Mouse (Mus musculus): ENCODE results near the gene Rps6ka2. TPM values are rescaled to one million over a fixed set of nuclear protein-coding genes. Genes with fewer than 3 reads are reported as not detected.
"Not testable (repeated sequence)": the region's sequence is repeated elsewhere in the genome, so short reads cannot be mapped to it uniquely, and the experiment has no call there.

Gene Rps6ka2
- polyA plus RNA-seq, 1 experiment from 2014 or later: 21.9 TPM

- peak; percentile 95 for ATAC-seq (replicated peaks)
Measured at GRCm38 (mm10) chr17:7306278-7307196, 136.6 kb downstream of the Rps6ka2 start.

DNA sequence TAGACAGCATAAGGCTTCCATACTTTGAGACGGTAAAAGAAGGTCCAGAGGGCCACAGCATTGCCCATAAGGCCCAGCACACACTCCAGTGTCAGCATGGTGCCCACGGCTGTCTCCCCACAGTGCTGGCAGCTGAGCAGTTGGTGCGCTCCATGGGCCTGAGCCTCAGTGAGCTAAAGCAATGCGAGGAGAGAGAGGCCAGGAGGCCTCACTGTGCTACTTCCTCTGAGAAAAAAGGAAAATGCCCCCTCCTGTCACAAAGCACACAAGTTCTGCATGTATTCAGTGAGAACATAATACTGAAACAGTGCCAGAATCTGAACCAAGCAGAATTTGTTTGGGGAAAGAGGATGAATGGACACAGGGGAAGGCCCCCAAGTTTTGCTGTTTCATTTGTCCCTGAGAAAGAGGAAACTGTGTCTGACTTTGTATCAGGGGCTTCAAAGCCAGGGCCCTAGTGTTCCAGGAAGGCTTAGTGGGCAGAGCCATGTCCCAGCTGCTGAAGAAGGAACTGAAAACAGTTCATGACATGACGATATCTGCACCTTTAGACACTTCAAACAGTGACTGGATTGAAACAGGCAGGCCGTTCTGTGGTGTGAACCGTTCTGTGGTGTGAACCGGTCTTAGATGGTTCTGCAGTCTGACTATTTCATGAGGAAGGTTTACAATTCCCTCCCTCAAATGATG is 145.9 kb downstream of the Rps6ka2 start:
- not testable (repeated sequence) for H3K36me3 ChIP-seq (replicated peaks); H3K4me2 ChIP-seq; H3K9ac ChIP-seq; H3K9me3 ChIP-seq; H3K4me1 ChIP-seq; H3K27me3 ChIP-seq (replicated peaks); ATAC-seq (replicated peaks); H3K27ac ChIP-seq; H3K4me3 ChIP-seq
- WGBS: 79% methylated on average over 7 of the region's 8 CpGs

More at GRCm38 (mm10) chr17:7306278-7307196, 136.6 kb downstream of the Rps6ka2 start:
- WGBS: 65% methylated on average over 8 of the region's 8 CpGs
- not testable (repeated sequence) for H3K4me1 ChIP-seq; H3K4me3 ChIP-seq; H3K27me3 ChIP-seq (replicated peaks); H3K4me2 ChIP-seq; H3K36me3 ChIP-seq (replicated peaks); H3K9me3 ChIP-seq; H3K27ac ChIP-seq; H3K9ac ChIP-seq

DNA sequence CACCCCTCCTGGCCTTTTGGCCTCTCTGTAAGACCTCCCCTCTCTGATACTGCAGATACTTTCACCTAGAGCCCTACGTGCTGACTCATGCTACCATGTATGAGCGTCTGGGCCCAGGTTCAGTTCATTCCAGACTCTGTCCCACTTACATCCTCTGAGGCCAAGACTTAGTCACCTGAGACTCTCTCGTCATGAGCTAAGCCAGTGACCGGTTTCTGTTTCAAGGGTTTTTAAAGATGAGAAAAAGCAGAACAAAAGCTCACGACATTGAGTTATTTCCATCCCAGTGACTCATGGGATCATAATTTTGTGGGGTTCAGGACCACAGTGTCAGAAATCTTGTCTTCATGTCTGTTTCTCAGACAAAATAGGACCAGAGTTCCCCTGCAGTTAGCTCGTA is 149.9 kb downstream of the Rps6ka2 start:
- H3K27me3 ChIP-seq (replicated peaks); H3K36me3 ChIP-seq (replicated peaks); ATAC-seq (replicated peaks); H3K9ac ChIP-seq; H3K4me2 ChIP-seq; H3K4me3 ChIP-seq; H3K9me3 ChIP-seq; H3K27ac ChIP-seq; H3K4me1 ChIP-seq: not testable (repeated sequence)
- 93% methylated on average over 6 of the region's 6 CpGs for WGBS

DNA sequence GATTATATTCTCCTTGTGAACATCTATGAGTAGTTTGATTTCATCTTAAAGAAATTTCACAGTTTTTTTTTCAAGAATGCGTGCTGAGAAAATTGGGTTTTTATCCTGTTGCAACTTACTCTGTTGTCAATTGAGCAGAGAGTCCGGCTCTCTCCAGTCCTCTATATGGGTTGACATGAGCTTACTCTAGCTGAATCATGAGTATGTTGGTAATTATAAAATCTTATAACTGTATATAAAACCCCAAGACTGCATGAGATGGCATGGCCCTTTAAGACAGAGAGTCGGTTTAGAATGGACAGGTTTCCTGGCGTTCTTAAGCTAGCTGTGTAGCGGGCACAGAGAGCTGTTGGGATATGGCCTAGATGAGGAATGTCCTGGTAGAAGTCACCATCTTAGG is 154.4 kb downstream of the Rps6ka2 start, which contains the start of gene Tcp10a:
Gene Tcp10a (plus strand): TSS at position 301 of the 400 bp plus-strand sequence.
- not testable (repeated sequence) for H3K36me3 ChIP-seq (replicated peaks); H3K27me3 ChIP-seq (replicated peaks); H3K4me3 ChIP-seq; H3K4me1 ChIP-seq; H3K4me2 ChIP-seq; H3K9me3 ChIP-seq; H3K27ac ChIP-seq; H3K9ac ChIP-seq; ATAC-seq (replicated peaks)
- 94% methylated on average over 5 of the region's 5 CpGs for WGBS

DNA sequence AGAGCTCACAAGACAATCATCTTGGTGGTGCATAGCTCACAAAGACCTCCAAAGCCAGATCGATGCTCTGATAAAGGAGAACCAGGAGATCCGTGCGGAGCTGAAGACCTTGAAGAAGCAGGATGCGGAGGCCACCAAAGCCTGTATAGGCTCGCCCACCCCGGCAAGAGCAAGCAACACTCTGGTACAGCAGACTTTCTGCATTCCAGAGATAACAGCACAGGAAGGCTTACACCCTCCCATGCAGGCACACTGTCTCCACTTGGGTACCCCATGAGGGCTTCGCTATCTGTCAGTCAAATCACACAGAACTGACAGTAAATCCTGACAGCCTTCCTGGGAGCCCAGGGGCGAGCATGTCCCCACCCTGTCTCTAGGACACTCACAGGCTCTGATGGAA is 156.5 kb downstream of the Rps6ka2 start:
- H3K4me3 ChIP-seq; H3K36me3 ChIP-seq (replicated peaks): not testable (repeated sequence)
- 86% methylated on average over 7 of the region's 8 CpGs for WGBS

GRCm38 (mm10) chr17:7332745-7333144 is 162.8 kb downstream of the Rps6ka2 start:
- not testable (repeated sequence) for H3K4me3 ChIP-seq; ATAC-seq (replicated peaks)

More for the DNA sequence above, 156.5 kb downstream of the Rps6ka2 start:
- H3K9me3 ChIP-seq; H3K4me2 ChIP-seq; ATAC-seq (replicated peaks); H3K4me1 ChIP-seq; H3K27ac ChIP-seq; H3K9ac ChIP-seq; H3K27me3 ChIP-seq (replicated peaks): not testable (repeated sequence)

GRCm38 (mm10) chr17:7337381-7337780 is 167.5 kb downstream of the Rps6ka2 start:
- H3K36me3 ChIP-seq (replicated peaks); H3K9me3 ChIP-seq; H3K4me2 ChIP-seq; H3K27me3 ChIP-seq (replicated peaks); ATAC-seq (replicated peaks); H3K9ac ChIP-seq; H3K27ac ChIP-seq; H3K4me3 ChIP-seq; H3K4me1 ChIP-seq: not testable (repeated sequence)
- 70% methylated on average over 7 of the region's 9 CpGs for WGBS

More at GRCm38 (mm10) chr17:7332745-7333144, 162.8 kb downstream of the Rps6ka2 start:
- H3K4me1 ChIP-seq; H3K4me2 ChIP-seq; H3K9me3 ChIP-seq; H3K9ac ChIP-seq; H3K27ac ChIP-seq; H3K27me3 ChIP-seq (replicated peaks); H3K36me3 ChIP-seq (replicated peaks): not testable (repeated sequence)
- 83% methylated on average over 3 of the region's 5 CpGs for WGBS

DNA sequence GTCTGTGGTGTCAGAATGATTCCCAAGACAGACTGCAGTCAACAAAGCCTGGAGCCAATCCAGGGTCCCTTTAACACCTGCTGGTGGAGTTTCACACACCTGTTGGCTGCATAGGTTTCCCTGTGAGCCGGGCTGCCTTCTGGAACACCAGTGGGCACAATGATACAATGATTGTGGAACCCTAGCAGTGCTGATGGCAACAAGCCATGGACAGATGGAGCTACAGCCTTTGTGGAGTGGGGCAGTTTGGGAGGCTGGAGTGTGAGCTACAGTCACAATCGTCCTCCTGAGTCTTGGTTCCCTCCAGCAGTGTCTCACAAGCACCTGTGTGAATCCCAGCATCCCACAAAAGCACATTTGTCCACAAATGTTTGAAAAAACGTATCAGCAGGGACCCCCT is 178.8 kb downstream of the Rps6ka2 start:
- H3K27ac ChIP-seq; H3K9ac ChIP-seq; H3K4me3 ChIP-seq; H3K9me3 ChIP-seq; H3K4me2 ChIP-seq; ATAC-seq (replicated peaks); H3K36me3 ChIP-seq (replicated peaks); H3K4me1 ChIP-seq; H3K27me3 ChIP-seq (replicated peaks): not testable (repeated sequence)
- WGBS: 64% methylated on average over 2 of the region's 3 CpGs

- 77% methylated on average over 1 of the region's 1 CpGs for WGBS
- ATAC-seq (replicated peaks); H3K4me3 ChIP-seq; H3K27ac ChIP-seq; H3K9ac ChIP-seq; H3K27me3 ChIP-seq (replicated peaks); H3K4me2 ChIP-seq; H3K9me3 ChIP-seq; H3K4me1 ChIP-seq; H3K36me3 ChIP-seq (replicated peaks): not testable (repeated sequence)
Measured at GRCm38 (mm10) chr17:7352596-7352995, 182.7 kb downstream of the Rps6ka2 start, which contains the start of gene Ttll2. Ttll2 (minus strand) TSS chr17:7352696.

Other genes starting within 250 kb of the Rps6ka2 start
- gene Rsph3b, start 221.4 kb upstream of the Rps6ka2 start, polyA plus RNA-seq (2015; fragmentation: Nextera tagmentation; extraction: Ambion mirVana): 59.6 and 62.6 TPM in 2 replicates
- 55.2 and 56.3 TPM in 2 replicates for gene Tagap1, start 209.0 kb upstream of the Rps6ka2 start, polyA plus RNA-seq (2015; fragmentation: Nextera tagmentation; extraction: Ambion mirVana)
- 76.6 and 90.6 TPM in 2 replicates for gene Rnaset2b, start 199.5 kb upstream of the Rps6ka2 start, polyA plus RNA-seq (2015; fragmentation: Nextera tagmentation; extraction: Ambion mirVana)
- 0.18 and 0.35 TPM in 2 replicates for gene Gm49721, start 191.2 kb upstream of the Rps6ka2 start, polyA plus RNA-seq (2015; fragmentation: Nextera tagmentation; extraction: Ambion mirVana)
- 0.26 and 0.57 TPM in 2 replicates for gene Gm1604a, start 144.5 kb upstream of the Rps6ka2 start, polyA plus RNA-seq (2015; fragmentation: Nextera tagmentation; extraction: Ambion mirVana)
- 0.13 TPM in 1 of 2 replicates, not detected in the other for gene Tcp10a, start 154.5 kb downstream of the Rps6ka2 start, polyA plus RNA-seq (2015; fragmentation: Nextera tagmentation; extraction: Ambion mirVana)
- gene Ttll2, start 182.6 kb downstream of the Rps6ka2 start, polyA plus RNA-seq (2015; fragmentation: Nextera tagmentation; extraction: Ambion mirVana): 0.13 TPM in 1 of 2 replicates, not detected in the other
- not detected in 2 replicates for gene Gm49630, start 201.9 kb downstream of the Rps6ka2 start, polyA plus RNA-seq (2015; fragmentation: Nextera tagmentation; extraction: Ambion mirVana)
- gene Unc93a2, start 215.3 kb downstream of the Rps6ka2 start, polyA plus RNA-seq (2015; fragmentation: Nextera tagmentation; extraction: Ambion mirVana): 0.06 and 0.08 TPM in 2 replicates